Mouse (Mus musculus): ENCODE measurements around the gene Plac8.

Plac8 gene

DNA sequence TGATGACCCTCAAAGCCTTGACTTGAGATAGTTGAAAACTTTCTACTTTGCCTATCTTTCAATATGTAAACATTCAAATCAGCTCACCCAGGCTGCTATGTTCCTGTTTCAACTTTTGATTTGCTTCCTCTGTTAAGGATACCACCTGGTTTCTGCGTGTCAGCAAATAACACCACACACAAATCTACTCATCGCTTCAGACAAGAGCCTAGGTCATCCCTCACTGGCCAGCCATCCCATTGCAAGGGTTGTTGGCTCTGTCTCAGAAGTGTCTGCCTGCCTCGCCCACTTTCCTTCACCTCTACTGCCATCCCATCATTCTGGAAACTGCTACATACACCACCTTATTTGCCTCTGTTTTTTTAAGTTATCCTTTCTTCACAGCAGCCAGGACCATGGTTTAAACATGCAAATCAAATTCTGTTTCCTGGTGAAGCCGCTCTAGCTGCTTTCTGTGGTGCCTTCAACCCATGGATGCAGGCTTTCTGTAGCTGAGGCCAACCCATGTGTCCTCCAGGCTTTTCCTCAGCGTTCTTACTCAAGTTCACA lies 6.9 kb upstream of the Plac8 start:
- DNase-seq: no peak

DNA sequence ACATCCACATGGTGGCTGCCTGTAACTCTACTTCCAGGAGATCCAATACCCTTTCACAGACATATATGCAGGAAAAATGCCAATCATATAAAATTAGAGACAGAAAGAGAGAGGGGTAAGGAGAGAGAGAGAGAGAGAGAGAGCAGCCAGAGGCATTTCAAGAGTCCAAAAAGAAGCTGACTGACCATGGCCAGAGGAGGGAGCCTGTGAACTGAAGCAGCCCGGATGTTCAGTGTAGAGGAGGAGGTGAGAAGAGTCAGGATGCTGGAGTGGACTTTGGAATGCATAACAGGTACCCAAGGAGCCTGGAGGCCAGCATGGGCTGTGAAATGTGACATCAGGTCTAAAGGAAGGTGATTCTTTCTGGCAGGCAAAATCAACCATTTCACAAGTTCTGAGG lies 2.7 kb upstream of the Plac8 start:
- DNase-seq: no peak

DNA sequence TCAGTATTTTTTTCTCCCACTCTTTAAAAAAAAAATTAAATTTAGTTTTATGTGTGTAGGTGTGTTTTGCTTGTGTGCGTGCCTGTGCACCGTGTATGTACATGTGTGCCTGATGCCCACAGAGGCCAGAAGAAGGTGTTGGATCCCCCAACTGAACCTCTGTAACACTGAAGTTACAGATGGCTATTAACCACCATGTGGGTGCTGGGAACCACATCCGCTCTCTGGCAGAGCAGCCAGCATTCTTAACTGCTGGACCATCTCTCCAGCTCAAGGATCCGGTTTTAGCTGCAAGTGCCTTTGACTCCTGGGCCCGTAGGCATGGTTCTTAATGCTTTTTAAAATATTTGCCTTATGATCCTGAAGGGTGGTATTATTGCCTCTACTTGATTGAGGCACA lies 1.2 kb upstream of the Plac8 start:
- DNase-seq: no peak

DNA sequence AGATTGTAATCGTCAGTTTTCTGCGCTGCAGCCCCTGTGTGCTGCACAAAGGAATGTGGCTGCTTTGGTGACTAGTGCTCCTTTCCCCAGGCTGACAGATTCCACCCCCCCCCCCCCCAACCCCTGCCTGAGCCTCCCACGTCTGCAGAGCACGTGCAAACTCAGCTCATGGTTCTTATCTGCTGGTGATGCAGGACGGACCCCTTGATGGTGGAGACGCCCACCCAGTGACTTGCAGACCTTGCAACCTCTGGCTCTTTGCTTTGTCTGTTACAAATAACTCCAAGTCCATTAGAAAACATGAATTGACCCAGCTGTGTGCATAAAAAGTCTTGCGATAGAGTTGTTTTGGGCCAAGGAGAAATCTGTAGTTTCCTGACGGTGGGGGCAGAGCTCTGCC lies 1.3 kb downstream of the Plac8 start:
- no peak for DNase-seq

DNA sequence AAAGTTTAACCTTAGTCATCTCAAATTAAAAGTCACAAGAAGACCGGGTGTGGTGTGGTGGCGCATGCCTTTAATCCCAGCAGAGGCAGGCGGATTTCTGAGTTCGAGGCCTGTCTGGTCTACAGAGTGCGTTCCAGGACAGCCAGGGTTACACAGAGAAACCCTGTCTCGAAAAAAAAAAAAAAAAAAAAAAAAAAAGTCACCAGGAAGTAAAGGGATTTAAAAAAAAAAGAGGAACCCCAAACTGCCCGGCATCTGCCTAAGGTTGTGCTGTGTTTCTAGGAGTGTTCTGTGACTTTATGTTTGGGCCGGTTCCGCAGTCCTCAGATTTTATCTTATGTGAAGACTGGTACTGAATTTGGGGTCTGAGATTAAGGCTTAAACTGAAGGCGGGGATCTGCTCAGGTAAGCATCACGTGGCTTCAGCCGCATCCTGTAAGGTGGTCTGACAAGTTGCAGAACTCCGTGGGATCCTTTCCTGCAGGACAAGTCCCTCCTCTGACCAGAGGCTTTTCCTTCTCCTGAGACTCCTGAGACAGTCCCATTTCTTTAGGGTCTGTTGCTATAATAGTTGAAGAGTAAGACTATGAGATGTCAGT lies 1.9 kb downstream of the Plac8 start:
- DNase-seq: no peak

DNA sequence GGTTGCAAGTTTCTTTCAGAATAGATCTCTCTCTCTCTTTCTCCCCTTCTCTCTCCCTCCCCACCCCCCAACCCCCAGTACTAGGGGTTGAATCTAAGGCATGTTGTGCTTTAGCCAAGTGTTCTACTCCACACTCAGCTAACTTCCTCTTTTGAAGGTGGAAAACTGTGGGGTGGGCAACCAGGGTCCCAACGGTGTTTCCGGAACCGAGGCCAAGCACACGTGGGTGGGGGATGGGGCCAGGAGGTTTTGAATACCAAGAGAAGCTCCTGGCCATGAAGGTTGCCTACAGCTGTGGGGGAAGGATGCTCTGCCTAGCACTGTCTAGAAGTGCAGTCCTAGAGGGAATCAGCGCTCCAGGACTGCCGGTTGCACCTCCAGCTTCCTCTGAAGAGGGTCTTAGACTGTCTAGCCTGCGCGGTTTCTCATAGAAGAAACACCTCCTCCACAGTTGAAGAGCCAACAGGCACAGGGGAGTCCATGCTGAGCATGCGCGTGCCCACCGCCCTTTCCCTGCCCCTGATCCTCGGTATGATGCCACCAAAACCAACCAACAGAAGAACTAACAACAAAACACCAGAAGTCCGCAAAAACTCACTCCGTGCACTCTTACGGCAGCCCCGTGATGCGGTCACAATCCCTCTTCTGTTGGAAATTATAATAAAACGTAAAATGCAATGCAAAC lies 2.7 kb downstream of the Plac8 start:
- no peak for DNase-seq

DNA sequence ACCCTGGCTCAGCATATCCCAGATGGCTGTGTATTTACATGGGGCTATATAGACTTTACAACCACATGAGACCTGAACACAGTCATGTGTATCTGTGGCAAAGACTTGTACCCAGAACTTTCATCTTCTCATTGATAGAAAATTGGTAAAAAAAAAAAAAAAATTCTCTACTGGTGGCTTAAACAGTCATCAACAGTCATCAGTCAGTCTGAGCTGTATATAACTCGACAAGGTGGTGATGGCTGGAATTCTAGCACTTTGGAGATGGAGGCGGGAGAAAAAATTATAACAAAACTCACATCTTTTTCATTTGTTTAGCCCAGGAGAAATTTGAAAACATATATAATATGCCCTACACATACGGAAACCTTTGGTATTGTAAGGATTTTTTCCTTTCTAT lies 3.2 kb downstream of the Plac8 start:
- DNase-seq: no peak

DNA sequence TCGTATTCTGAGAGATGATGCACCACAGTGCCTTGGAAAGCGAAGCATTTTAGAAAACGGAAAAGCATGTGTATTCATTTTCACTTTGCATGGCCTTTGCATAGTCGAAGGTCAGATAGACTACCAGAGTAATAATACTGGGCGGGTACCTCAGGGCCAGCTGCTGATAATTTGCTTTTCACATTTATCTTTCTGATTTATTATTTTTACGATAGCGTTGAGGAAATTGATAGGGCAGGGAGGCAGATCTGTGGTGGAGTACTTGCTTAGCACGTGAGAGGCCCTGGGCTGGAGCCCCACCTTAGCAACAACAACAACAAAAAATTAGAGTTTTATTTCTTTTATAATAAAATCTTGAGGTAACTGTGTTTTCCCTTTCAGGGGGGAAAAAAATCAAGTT lies 3.9 kb downstream of the Plac8 start:
- DNase-seq: no peak

DNA sequence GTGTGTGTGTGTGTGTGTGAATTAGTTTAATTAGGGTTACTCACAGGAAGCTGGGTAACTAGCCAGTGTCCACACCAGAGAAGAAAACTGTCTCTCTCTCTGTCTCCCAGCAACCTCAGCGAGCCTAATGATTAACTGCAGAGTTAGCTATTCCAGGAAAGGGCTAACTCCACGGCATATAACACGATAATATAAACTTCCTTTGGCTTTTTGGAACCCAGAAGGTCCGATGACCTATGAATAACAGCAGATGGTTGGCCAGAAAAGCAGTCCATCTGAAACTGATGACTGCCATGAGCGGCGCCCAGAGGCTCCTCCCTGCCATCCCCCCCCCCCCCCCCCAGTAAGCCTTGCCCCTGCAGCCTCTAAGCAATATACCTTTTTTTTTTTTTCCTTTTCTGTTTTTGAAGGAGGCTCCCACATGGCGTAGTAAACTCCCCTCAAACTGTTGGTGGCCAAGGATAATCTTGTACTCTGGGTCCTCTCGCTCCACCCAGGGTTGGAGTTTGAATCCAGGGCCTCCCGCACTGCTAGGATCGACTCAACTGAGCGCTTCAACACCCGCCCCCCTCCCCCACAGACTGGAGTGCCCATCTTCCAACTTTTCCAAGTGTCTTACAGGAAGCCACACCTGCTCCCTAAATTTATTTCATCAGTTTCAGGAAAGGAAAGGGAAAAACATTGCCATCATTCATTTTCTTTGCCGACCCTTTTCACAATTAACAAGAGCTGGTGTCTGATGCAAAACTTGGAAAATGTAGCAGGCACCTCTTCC lies 4.6 kb downstream of the Plac8 start:
- DNase-seq: peak; percentile 56 to 65

DNA sequence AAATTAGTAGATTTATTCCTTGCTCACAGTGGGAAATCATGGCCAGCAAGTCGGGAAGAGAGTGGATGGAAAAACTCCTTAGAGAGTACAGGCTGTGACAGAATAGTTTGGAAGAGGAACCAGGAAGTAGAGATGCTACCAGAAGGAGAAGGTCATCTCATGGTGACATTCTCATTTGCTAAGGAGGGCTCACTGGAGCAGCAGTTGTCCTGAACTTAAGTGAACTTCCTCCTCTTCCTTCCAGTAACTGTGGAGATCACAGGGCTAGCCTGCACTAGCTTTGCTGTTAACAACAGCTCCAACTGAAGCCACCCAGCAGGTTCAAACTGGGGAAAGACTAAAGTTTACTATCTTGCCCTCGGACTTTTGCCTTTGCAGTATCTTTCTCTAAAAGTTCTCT lies 5.2 kb downstream of the Plac8 start:
- DNase-seq: peak in 1 of 2 experiments; percentile 55

DNA sequence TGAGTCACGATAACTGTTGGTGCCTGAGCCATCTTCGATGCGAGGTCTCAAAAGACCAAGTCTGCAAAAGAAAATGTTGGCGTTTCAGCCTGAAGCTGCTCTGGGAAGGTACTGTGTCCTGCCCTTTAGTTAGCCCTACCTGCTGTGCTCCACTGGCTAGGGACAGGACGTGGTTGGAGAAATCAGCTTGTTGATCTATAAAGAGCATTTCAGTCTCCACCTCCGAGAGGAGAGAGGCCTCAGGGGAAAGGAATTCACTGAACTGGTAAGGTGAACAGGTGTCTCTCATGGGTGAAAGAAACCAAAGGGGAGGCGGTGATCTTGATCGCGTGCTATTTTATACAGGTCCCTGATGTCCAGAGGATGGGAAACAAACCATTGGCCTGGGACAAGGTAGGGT lies 9.3 kb downstream of the Plac8 start:
- no peak for DNase-seq

DNA sequence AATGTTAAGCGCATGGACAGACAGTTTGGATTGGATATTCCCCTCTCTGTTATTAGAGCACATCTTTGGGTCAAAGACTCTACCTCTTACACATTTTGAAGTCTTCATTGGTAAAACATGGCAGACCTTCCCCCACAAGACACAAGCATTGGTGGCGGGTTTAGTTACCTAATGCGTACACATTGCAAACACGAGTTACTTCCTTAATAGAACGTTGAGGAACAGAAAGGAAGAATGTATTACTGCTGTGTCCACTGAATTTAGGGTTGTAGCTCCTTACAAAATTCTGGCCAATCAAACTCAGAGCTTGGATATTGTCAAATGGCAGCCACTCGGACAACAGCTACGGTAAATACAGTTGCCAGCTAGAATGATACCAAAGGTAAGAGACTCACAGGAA lies 12.7 kb downstream of the Plac8 start:
- DNase-seq: no peak

DNA sequence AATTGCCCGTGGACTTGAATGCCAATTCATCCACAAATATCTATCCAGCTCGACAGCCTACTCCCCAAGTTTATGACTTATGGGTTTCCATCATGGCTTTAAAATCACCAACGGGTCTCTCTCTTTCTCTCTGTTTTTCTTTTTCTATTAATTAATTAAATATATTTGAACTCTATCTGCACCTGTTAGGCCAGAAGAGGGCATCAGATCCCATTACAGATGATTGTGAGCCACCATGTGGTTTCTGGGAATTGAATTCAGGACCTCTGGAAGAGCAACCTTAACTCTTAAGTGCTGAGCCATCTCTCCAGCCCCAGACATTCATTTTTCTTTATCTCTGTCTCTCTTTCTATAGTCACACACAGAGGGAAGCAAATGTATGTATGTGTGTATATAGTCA lies 13.3 kb downstream of the Plac8 start:
- DNase-seq: no peak

DNA sequence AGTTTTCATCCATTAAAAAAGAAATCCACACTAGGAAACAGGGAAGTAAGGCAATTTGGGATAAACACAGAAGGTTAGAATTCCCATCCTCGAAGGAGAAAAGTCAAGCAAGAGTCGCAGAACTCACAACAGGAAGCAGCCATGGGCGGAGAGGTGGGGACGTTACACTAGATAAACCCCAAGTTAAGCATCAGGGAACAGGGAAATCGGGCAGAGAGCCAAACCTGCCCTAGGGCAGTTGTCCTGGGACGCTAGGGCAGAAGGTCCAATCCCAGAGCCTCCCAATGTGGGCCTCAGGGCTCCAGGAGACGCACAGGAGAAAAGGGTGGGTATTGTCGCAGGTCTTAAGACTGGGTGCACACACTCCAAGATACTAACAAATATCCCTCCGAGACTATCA lies 14.5 kb downstream of the Plac8 start:
- peak; percentile 65 to 68 for DNase-seq

DNA sequence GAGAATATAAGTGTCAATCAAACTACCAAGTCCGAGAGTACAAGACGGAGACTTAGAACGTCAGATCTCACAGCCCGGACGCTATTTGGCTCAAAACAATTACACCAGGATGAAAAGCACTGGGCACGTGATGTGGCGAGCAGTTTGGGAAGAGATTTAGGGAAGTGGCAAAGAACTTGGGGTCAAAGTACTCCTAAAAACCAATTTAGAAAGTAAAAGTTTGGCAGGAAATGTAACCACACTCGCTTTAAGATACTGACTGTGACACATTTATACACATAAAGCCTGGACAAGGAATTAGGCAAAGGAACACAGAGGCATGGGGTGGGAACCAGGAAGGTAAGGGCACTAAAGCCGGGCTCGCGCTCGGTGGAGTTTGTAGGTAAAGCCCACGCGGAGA lies 15.0 kb downstream of the Plac8 start:
- DNase-seq: no peak

DNA sequence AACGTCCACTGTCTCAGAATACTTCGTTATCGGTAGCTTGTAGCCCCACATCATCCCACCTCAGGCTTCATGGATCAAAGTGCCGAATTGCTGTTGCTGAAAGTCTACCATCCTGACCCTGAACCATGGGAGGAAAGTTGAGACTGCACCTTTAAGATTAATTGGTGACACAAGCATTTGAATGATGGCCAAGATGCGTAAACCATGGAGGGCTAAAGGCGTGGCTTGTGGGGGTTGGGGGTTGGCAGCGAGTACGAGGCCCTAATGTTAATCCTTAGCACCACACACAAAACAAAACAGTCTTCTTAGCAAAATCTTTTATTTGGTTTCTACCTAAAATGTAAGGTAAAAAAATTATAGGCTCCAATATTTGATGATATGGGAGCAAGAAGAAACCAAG lies 18.6 kb downstream of the Plac8 start:
- DNase-seq: no peak

DNA sequence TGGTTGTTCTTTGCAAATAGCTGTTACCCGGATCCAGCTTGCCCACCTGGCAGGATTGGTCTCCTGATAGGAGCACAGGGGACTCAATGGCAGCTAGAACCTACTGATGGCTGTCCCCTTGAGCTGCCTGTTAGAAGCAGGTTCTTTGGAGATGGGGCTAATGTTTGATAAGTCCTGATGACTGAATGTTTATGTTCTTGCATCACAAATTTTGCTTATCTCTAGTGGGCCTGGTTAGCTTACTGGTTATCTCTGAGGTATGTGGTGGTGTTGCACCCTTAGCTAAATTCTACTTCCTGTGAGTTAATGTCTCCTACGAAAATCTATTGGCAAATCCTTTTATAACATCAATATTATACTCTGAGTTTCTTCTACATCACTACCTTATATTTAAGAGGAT lies 20.1 kb downstream of the Plac8 start:
- DNase-seq: no peak

DNA sequence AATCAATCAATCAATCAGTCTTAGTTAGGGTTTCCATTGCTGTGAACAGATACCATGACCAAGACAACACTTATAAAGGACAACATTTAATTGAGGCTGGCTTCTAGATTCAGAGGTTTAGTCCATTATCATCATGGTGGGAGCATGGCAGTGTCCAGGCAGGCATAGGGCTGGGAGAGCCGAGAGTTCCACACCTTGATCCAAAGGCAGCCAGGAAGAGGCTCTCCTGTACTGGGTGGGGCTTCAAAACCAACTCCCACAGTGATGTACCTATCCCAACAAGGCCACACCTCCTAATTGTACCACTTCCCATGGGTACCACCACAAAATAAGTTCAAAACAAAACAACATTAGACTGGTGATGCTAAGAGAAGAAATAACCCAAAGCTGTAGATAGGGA lies 21.9 kb downstream of the Plac8 start:
- no peak for DNase-seq

DNA sequence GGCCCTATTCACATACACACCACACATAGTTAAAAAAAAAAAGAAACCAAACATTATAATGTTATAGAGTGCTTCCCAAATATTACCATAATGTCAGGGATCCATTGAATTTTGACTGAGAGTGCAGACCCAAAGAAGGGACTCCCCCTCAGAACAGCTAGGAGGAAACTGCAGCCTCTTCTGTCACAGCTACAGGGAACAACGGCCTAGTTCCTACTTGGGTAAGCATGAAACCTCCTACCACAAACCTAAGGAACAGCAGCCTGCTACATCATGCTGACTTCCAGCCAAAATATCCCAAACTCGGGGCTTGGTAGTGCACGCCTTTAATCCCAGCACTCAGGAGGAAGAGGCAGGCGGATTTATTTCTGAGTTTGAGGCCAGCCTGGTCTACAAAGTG lies 22.7 kb downstream of the Plac8 start:
- DNase-seq: no peak

DNA sequence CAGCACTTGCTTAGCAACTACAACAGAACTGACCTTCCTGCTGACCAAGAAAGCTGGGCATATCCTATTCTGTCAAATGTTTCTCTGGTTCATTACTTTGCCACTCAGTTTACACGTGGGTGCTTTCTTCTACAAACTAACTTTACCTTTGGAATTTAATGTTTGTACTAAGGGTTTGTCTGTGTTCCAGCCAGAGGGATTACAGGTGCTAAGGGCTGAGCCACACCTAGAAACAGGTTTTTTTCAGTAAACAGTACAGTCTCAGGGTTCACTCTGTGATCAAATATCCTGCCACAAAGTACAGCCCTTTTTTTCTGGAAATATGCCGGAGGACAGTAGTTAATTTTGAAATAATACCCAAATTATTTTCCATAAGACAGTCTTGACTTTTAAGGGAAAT lies 23.8 kb downstream of the Plac8 start:
- DNase-seq: no peak

DNA sequence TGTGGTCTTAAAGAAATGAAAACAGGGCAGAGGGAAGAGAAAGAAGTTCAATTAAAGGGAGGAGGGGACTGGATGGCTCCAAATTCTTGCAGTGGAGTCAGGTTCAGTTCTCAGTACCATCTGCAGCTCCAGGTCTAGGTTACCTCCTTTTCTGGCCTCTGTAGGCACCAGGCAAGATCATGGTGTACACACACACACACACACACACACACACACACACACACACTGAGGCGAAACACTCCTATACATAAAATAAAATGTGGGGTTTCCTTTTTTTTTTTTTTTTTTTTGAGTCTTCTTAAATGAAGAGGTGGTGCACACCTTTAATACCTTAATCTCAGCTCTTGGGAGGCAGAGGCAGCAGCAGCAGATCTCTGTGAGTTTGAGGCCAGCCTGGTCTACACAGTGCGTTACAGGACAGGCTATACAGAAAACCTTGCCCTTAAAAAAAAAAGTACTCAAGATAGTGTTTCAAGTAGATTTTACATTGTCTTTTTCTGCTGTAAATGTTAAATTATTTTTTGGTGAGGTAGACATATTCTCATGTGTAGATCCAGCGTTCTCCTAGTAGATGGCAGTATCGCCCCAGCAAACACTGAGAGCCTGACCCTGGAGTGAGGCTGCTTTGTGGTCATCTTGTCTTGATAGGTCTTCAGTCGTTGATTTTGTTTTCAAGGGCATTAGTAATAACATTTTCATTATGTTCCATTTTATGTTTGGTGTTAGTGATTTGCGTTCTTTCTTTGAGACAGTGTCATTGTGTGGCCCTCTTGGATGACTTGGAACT lies 25.6 kb downstream of the Plac8 start:
- no peak for DNase-seq

DNA sequence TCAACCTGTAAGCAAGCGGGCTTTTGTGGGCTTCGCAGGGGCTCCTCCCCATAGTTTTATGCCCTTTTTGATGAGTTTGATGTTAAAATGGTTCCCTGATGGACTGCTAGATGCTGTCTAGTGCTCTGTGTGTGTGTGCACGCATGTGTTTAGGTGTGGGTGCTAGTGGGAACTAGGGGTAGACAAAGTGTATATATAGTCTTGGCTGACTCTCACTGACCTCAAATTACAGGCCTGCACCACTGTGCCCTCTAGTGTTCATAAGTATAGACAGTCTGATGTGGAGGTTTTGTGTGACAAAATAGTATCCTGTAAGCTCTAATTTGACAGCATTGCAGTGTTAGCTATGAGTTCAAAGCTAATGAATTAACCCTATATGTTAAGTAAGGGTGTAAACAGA lies 35.4 kb downstream of the Plac8 start:
- peak in 1 of 2 experiments; percentile 34 for DNase-seq

DNA sequence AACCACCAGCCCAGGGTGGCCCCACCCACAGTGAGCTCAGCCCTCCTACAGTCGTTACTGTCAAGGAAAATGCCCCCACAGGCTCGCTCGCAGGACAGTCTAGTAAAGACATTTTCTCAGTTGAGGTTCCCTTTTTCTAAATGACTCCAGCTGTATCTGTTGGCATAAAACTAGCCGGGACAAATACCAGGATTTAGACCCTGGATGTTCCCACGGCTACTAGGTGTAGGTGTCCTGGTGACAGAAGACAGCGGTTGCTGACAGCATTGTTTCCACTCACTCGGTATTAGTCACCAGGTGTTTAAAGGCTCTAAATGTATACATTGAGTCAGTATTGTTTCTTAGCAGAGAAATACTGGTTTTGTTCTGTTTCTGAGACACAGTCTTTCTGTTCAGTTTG lies 36.2 kb downstream of the Plac8 start:
- no peak for DNase-seq
